Mouse (Mus musculus) kidney, postnatal 36 days (tissue): ENCODE results near the gene Rab26.

Experiments
- DNase-seq, 2 experiments: peaks; one replicate each; pipeline ENCODE4 v3.0.0; 2021 to 2022; ENCODE audit warnings: mixed read lengths in 2 of 2

Rab26 gene

DNA sequence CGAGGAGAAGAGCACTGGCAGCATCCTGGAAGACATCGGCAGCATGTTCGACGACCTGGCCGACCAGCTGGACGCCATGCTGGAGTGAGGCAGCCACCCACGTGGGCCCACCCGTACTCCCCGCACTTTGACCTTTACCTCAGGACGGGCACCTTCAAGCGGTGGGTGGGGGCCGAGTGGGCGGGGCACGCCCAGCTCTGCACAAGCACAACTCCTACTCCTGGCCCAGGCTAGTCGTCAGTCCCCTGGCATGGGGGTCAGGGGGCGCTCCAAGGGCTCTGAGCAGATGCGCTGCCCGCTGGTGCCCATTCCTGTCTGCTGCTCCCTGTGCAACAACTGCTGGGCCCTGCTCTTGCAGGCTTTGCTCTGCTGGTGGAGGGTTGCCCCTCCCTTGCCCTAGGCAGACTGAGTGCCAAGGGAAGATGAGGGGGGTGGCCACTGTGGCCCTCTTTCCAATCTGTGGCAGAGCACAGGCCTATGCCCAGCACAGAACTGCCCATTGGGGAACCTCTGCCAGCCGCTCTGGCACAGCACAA is 26.8 kb downstream of the Rab26 start:
- peak; percentile 12 to 44 for DNase-seq

DNA sequence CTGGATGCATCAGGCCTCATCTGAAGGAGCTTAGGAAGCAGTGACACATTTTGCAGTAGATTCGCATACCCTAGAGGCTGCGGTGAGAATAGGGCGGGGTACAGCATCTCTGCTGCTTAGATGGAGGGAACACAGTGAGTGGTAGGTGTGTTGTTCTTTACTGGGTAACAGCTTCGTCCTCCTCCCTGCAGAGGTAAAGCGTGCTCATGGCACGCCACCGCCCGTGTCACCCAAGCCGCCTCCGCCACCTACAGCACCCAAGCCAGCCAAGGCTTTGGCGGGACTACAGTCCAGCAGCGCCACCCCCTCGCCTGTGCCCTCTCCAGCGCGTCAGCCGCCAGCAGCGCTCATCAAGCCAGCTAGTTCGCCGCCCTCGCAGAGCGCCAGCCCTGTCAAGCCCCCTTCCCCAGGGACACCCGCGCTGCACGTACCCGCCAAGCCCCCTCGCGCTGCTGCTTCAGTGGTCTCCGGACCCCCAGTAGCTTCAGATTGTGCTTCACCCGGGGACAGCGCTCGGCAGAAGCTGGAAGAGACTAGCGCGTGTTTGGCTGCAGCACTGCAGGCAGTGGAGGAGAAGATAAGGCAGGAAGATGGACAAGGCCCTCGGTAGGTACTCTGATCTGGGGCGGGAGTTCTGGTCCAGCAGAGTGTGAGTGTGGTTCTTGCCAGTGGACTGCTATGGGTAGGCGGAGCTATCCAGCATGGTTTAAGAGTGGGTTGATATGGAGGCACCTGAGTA is 27.5 kb downstream of the Rab26 start:
- DNase-seq: peak in 1 of 2 experiments; percentile 29

DNA sequence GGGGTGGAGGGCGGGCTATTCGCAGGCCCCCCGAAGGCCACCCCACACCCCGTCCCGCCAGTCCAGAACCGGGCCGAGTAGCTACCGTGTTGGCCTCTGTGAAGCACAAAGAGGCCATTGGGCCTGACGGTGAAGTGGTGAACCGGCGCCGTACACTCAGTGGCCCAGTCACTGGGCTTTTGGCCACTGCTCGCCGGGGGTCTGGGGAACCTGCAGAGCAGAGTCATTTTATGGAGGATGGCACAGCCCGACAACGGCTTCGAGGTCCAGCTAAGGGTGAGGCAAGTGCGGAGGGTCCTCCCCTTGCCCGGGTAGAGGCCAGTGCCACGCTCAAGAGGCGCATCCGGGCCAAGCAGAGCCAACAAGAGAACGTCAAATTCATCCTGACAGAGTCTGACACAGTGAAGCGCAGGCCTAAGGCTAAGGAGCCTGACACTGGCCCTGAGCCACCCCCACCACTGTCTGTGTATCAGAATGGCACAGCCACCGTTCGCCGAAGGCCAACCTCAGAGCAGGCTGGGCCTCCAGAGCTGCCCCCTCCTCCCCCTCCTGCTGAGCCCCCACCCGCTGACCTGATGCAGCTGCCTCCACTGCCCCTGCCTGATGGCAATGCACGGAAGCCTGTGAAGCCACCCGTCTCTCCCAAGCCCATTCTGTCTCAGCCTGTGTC is 28.6 kb downstream of the Rab26 start:
- DNase-seq: no peak

DNA sequence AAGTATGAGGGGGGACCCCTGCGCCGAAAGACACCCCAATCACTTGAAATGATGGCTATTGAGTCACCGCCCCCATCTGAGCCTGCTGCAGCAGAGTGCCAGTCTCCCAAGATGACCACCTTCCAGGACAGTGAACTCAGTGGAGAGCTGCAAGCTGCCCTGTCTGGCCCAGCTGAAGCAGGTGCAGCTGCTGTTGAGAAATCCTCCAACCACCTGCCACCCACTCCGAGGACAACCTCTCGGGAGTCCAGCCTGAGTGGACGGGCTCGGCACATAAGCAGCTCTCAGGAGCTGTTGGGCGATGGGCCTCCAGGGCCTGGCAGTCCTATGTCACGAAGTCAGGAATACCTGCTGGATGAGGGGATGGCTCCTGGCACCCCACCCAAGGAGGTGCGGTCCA is 29.9 kb downstream of the Rab26 start:
- DNase-seq: no peak

DNA sequence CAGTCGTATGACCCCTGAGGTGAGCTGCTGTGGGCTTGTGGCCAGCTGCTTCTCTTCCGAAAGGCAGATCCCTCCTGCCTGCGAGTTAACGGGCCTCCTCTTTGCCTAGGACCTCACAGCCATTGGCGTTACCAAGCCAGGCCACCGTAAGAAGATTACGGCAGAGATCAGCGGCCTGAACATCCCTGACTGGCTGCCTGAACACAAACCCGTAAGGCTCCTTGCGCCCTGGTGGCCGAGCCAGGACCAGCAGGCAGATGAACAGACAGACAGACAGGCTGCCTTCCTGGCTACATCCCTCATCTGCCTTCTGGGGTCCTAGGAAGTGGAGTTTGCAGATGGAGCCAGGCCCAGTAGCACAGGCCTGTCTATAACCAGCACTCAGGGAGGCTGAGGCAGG is 31.8 kb downstream of the Rab26 start:
- peak in 1 of 2 experiments; percentile 30 for DNase-seq

DNA sequence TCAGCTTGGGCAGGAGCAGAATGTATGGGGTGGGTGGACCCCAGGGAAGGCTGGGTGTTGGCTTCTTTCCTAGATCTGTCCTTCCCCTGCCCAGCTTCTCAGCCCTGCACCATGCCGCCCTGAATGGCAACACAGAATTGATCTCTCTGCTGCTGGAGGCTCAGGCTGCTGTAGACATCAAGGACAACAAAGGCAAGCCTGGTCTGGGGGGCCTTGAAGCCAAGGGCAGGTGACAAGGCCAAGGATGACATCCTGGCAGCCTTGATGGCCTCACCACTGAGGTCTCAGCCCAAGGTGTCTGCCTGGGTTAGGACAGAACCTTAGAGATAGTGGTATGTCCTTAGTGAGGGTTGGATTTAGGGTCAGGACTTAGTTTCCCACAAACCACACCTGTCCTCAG is 38.0 kb downstream of the Rab26 start:
- no peak for DNase-seq

DNA sequence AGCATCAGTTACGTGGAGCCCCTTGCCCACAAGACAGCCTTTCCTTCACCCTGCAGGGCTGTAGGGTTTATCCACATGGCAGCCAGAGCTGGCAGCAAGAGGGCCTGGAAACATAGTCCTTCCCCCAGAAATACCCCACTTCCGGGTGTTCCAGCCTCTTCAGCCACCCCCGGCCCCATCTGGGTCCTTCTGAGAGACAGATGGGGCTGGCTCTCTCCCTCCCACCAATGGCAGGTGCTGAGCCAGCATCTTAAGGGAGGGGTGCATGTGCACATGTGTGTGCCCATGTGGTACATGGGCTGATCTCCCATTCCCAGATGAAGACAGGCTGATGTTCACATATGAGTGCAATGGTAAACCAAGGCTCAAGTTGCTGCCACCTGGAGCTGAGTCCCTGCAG is 38.6 kb downstream of the Rab26 start:
- DNase-seq: no peak

DNA sequence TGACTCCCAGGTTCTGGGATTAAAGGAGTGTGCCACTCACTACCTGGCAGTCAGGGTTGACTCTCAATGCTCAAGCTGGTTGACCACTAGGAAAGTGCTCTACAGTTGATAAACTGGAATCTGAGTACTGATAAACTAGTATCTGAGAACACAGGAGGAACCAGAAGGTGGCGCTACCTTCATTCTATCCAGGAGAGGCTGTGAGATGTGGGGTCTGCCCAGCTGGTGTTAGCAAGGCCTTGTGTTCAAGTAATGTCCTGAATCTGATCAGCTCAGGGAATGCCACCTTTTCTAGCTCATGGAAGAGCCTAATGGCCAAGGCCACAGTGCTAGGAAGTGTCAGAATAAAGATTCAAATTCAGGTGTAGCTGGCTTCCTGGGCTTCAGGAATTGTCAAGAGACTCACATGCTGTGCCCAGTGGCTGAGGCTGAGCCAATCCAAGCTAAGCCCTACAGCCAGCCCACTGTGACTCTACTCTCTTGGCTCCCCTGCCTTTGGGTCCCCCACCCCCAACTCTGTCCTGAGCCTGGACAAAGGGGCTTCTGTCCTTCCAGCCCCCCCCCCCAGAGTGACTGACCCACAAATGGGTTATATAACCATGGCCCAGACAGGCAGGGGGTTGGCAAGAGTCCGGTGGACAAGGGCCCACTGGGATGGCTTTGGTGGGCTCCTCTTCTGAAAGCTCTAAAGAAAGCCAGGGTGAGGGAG is 39.2 kb downstream of the Rab26 start:
- peak; percentile 48 to 79 for DNase-seq

DNA sequence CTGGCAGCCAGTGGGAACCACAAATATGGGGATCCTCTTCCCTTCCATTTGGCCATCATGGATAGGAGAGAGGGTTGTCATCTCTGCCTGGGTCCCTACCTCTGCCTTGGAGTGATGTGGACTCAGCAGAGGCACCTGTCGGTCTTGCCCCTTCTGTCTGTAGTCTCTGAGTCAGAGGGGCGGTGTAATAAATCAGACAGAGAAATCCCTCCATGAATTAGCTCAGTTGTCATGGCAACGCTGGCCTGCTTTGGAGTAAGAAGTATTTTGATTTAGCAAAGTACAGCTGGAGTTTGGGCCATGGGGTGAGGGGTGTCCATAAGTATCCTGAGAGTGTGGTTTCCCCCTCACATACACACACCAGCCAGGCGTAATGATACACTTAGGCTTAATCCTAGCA is 43.6 kb downstream of the Rab26 start:
- DNase-seq: no peak

DNA sequence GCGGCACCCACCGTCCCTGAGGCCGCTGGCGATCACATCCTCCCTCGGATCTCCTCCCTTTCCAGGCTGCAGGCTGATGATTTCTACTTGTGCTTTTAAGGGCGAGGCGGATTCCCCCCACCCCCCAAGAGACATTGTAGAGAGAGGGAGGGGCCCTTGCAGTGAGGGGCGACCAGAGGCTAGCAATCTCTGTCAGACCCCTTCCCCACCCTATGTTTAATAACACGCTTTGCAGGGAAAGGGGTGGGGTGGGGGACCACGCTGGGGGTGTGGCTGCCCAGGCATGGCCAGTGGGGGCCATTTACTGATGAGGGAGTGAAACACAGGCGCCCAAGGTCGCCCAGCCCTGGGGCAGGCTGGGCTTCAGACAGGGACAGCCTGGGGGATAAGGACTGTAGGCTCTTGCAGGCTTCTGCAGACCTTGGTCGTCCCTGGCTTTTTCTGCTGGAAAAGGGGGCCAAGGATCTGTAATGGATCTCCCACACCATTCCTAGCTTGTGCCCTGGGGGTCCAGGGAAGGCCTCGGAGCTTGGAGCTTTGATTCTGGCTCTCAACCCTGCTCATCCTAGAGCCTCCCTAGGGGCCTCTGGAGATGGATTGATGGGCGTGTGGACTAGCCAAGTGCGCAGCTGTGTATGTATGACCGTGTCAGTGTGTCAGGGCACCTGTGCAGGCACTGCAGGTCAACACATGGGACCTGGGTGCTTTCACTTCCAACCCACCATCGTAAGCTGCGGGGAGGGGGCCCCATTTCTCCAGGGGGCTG is 44.6 kb downstream of the Rab26 start:
- DNase-seq: no peak

DNA sequence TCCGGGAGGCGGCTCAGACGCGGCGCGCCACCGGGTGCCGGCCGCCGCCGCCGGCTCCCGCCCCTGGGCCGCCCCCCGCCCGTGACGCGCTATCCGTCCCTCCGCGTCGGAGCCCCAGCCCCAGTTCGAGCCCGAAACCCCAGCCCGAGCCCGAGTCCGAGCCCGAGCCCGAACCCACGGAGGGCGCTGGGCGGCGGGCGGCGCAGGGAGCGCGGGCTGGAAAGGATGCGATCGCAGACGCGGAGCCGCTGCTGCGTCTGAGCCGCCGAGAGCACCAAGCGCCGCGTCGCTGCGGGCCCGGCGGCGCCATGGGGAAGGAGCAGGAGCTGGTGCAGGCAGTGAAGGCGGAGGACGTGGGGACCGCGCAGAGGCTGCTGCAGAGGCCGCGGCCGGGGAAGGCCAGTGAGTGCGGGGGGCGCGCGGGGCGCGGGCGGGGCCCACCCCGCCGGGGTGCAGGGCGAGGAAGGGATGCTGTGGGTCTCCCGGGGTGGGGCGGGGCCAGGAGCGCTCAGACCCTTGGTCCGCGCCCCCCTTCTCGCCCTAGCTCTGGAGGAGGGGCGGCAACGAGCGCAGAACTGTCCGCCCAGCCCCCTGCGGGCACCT is 45.2 kb downstream of the Rab26 start:
- DNase-seq: peak in 1 of 2 experiments; percentile 44

DNA sequence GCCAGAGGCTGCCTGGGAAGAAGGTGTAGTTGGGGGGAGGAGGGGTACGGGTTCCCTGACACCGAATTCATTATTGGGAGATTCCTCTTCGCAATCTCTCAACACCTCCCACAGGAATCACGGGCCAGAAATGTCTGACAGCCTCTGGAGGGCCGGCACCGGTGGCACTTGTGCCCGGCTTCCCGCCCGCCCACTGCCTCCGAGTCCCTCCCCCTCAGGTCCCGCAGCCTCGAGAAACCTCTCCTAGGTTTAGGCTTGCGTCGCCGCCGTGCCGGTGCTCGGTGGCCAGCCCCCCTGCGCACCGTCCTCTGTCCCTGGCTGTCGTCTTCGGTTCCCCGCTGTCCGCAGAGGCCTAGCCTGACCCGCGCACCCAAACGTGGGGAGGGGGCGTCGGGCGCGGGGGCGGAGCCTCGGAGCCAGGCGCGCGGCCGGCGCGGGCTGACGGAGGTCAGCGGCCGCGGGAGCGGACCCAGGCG is 45.8 kb downstream of the Rab26 start, which contains the start of gene Caskin1:
TSS of gene Caskin1 (plus strand) at position 416 of the 476 bp plus-strand sequence.
- peak in 1 of 2 experiments; percentile 44 for DNase-seq

DNA sequence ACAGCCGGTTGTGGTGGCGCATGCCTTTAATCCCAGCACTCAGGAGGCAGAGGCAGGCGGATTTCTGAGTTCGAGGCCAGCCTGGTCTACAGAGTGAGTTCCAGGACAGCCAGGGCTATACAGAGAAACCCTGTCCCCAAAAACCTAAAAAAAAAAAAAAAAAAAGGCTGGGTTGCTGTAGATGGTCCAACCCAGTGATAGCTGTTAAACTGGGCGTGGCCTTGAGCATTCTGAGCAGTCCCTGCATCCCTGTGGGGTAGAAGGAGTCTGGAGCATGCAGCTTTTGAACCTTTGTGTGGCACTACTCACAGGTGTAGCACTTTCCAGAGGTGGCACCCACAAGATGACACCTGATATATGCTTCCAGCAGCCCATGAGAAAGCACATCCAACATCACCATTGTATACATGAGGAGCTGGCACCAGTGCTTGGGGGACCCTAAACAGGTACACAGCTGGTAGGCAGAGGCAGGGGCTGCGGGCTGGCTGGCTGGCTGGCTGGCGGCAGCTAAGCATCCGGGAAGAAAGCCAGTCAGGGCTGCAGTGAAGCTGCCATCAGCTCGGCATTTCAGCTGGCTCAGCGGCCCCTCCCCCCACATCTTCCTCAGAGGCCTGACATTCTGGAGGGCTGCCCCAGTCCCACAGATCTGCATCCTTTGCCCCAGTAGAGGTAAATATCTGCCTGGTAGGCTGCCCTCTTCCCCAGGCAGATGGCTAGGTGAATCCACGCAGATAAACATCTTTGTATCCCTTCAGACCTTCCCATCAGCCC is 48.7 kb downstream of the Rab26 start:
- peak in 1 of 2 experiments; percentile 46 for DNase-seq

DNA sequence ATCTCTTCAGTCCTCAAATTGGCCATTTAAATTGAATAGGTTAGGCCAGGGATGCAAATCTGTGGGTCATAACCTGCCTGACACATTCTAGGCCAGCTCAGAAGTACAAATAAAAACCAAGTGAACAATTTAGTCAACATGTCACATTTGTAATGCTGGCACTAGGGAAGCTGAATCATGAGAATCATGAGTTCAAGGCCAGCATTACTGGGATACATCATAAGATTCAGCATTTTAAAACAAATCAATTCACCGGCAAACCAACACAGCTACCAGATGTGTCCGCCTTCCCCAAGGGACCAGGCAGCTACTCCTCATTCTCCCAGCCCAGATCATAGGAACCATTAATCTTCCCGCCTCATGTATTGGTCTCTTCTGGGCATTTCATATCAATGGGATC is 50.5 kb downstream of the Rab26 start:
- DNase-seq: no peak

DNA sequence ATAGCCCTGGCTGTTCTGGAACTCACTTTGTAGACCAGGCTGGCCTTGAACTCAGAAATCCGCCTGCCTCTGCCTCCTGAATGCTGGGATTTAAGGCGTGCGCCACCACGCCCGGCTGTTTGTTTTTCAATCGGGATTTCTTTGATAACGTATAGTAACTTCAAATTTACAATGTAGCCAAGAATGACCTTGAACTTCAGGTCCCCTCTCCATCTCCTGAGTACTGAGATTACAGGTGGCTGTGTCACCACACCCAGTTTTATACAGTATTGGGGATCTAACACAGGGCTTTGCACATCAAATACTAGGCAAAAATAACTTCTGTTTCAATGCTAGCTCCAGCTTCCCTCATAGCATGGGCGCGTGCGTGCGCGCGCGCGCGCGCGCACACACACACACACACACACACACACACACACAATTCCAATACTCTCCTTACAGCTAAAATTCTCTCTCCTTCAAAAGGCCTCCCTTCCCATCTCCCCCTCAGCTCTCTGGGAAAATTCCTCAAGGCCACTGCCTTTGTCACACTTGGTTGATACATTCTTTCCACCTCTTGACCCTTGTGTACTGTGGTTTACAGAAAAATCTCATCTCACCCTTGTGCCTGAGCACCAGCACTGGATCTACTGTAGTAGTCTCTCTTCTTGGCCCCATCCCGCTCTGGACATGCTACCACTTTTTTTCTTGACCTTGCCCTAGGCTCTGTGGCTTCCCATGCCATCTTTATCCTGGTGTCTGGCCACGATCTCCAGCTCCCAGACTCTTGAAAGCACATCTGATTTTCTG is 52.8 kb downstream of the Rab26 start:
- no peak for DNase-seq

DNA sequence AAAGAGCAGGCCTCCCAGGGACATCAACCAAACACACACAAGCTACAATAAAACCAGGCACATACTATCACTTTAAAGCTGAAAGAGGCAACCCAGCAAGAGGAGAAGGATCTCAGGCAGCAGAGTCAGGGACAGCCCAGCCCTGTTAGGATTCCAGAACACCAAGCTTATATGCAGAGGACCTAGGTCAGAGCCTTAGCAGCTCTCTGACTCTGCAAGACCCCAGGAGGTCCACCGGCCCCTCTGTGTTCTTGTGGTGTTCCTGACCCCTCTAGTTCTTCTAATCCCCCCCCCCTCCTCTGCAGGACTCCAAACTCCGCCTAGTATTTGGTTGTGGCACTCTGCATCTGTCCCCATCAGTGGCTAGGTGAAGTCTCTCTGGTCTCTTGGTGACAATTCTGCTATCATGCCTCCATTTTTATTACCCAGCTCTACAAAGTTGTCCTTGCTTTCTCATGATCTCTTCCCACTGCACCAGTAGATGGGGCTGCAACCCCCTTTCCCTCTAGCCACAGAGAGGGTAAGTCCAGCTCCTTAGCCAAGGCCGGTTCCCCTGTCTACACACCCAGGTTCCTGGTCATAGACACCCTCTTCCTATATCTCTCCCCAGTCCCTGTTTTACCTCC is 53.7 kb downstream of the Rab26 start:
- peak in 1 of 2 experiments; percentile 30 for DNase-seq

DNA sequence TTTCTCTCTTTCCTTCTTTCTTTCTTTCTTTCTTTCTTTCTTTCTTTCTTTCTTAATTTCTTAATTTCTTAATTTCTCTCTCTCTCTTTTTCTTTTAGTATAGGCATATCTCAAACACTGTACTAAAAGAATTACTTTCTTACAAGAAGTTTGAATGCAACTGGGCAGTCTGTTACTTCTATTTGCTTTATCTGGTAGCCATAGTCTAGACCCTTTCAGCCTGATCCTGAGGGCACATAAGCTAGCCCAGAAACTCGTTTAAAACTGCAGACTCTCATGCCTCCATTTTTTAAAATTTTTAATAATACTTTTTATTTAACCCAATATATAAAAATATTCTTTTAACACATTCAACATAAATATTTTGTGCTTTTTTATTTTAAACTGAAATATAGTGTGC is 54.6 kb downstream of the Rab26 start:
- DNase-seq: no peak

DNA sequence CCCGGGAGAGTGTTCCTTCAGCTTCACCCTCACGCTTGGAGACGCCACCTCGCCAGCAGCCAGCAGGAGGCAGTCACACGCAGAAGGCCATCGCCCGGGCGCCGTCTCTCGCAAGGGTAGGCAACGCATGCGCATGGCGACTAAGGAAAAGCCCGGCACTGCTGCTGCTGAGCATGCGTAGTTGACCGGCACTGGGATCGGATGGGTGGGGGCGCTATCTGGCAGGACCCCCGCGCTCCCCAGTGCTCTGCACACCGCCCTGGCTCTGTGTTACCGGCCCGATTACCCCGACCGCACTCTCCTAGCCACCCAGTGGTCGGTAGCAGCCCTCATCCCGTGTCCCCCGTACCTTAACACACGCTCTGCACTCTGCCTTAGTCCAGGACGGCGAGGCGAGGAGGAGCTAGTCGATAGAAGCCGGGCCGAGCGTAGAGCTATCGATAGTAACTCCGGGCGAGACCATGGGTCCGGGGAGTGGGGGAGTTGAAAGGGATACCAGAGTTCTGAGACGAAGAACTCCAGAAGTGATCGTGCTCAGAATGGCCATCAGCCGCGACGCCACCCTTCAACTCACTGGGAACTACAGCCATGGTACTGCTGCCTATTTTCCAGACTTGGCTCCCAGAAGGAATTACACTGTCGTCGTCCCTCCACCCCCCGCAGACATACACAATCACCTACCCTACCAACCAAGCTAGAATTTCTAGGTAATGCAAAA is 55.2 kb downstream of the Rab26 start, which contains the start of gene Mlst8:
TSS of gene Mlst8 (minus strand) at position 416 of the 718 bp plus-strand sequence.
- peak; percentile 96 to 99 for DNase-seq

DNA sequence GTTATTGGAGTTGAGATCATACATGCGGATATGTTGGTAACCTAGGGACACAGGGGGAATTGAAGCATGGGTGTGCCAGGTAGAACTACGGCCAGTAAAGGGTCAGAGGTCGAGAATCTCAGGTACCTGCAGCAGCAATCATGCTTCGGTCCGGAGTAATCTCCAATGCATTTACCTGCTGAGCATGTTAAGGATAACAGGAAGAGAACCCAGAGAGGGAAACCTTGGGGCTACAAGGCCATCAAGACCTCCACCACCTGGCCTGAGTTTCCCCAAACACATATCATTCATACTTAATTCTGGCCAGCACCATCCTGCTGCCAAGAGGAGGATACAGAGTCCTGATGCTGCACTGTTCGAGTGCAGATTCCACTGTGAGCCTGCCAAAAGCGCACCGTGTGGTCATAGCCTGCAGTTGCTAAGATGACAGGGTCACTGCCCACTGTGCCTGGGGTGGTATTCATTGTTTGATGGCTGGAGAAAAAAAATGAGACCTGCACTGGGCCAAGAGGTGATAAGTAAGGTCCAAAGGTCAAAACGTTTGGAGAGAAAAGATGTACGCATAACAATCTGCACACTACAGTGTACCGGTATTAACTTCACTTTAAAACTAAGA is 55.9 kb downstream of the Rab26 start:
- DNase-seq: peak in 1 of 2 experiments; percentile 44
